Comparison of ENCODE assay signal across 9 mouse cellular contexts in genomic region chr8:6572066-6572665, GRCm38 (mm10).
DNase-seq lines count a peak whose midpoint lies in the region; ATAC-seq and TF ChIP-seq lines count a peak whose summit lies in the region.
"Had no signal": no experiment of that assay in that cellular context is flagged by ENCODE, and none has a peak within 500 bp of the region (broad histone marks: within the 10 kb centered on the region; RNA-seq: fewer than 3 reads in every experiment).

No protein-coding gene starts in this region.

- no peak overlapping the region for H3K27ac ChIP-seq in embryonic facial prominence, embryonic 14.5 days (replicated peaks; ENCODE audit: low read depth, low read length)
- no peak overlapping the region for H3K27ac ChIP-seq in heart, embryonic 13.5 days (replicated peaks)
- no peak overlapping the region for H3K27ac ChIP-seq in liver, postnatal 0 days (ENCODE audit: low read depth)
- H3K27ac ChIP-seq: limb, embryonic 12.5 days had no signal

- DNase-seq in CD4-positive helper T cell, adult 2 months (ENCODE audit: low read depth, low spot score) = peak; percentile 25
- DNase-seq in adrenal gland, postnatal 25 days = peak; percentile 83
- peak; percentile 77 for DNase-seq in embryonic facial prominence, embryonic 14.5 days (ENCODE audit: low spot score)
- DNase-seq in kidney, postnatal 25 days = peak; percentile 80 to 91
- DNase-seq in liver, postnatal 0 days = peak; percentile 78
- peak; percentile 72 for DNase-seq in ovary, postnatal 36 days (ENCODE audit: low spot score)
- DNase-seq in thymus, postnatal 10 days (ENCODE audit: low spot score in 2 of 2) = peak; percentile 10 to 63

- no peaks in the 10 kb centered on the region for H3K9me3 ChIP-seq in embryonic facial prominence, embryonic 14.5 days (ENCODE audit: control insufficient read depth, low read length)
- H3K9me3 ChIP-seq in heart, embryonic 13.5 days = no peaks in the 10 kb centered on the region
- H3K9me3 ChIP-seq in liver, postnatal 0 days (ENCODE audit: low read length) = no peaks in the 10 kb centered on the region
- H3K9me3 ChIP-seq: limb, embryonic 12.5 days had no signal

- H3K36me3 ChIP-seq in embryonic facial prominence, embryonic 14.5 days (ENCODE audit: control insufficient read depth, insufficient read depth, low read length) = no peaks in the 10 kb centered on the region
- no peaks in the 10 kb centered on the region for H3K36me3 ChIP-seq in heart, embryonic 13.5 days
- H3K36me3 ChIP-seq in liver, postnatal 0 days (replicated peaks; ENCODE audit: insufficient read depth, low read length) = no peaks in the 10 kb centered on the region
- H3K36me3 ChIP-seq: limb, embryonic 12.5 days had no signal

- peak; percentile 70; the same call in 1 of the 2 replicates for ATAC-seq in embryonic facial prominence, embryonic 14.5 days (ENCODE audit: low read depth)
- ATAC-seq in heart, embryonic 13.5 days (ENCODE audit: extremely low read depth, insufficient number of reproducible peaks, low FRiP score, low TSS enrichment) = no peak
- 0 out of 2 replicates have a peak, but pooled peaks have one; percentile 19 for ATAC-seq in liver, postnatal 0 days

- H3K4me2 ChIP-seq in embryonic facial prominence, embryonic 14.5 days (ENCODE audit: low read depth, low read length) = no peak overlapping the region
- peak overlapping the region; percentile 49 for H3K4me2 ChIP-seq in heart, embryonic 13.5 days
- no peak overlapping the region for H3K4me2 ChIP-seq in liver, postnatal 0 days (ENCODE audit: low read depth, low read length)
- H3K4me2 ChIP-seq: limb, embryonic 12.5 days had no signal

- no peaks in the 10 kb centered on the region for H3K27me3 ChIP-seq in embryonic facial prominence, embryonic 14.5 days (replicated peaks; ENCODE audit: control insufficient read depth, insufficient read depth, low read length)
- no peaks in the 10 kb centered on the region for H3K27me3 ChIP-seq in heart, embryonic 13.5 days (replicated peaks)
- H3K27me3 ChIP-seq in liver, postnatal 0 days (ENCODE audit: insufficient read depth, low read length) = no peaks in the 10 kb centered on the region

- 30% methylated on average over 9 of the region's 9 CpGs for WGBS in embryonic facial prominence, embryonic 14.5 days
- WGBS in heart, embryonic 13.5 days = 26% methylated on average over 9 of the region's 9 CpGs
- WGBS in liver, postnatal 0 days (ENCODE audit: insufficient replicate concordance) = 24% methylated on average over 9 of the region's 9 CpGs

- peak; percentile 76 for TF ChIP-seq CTCF in liver, postnatal 0 days (IDR thresholded peaks at IDR 0.05; ENCODE audit: low read depth)

- H3K4me1 ChIP-seq in embryonic facial prominence, embryonic 14.5 days (ENCODE audit: control insufficient read depth, insufficient read depth, low read length) = no peaks in the 10 kb centered on the region
- no peaks in the 10 kb centered on the region for H3K4me1 ChIP-seq in heart, embryonic 13.5 days
- H3K4me1 ChIP-seq in liver, postnatal 0 days (ENCODE audit: insufficient read depth) = no peaks in the 10 kb centered on the region
- H3K4me1 ChIP-seq: limb, embryonic 12.5 days had no signal

- no peak overlapping the region for H3K9ac ChIP-seq in embryonic facial prominence, embryonic 14.5 days (ENCODE audit: low read depth, low read length)
- no peak overlapping the region for H3K9ac ChIP-seq in heart, embryonic 13.5 days
- H3K9ac ChIP-seq in liver, postnatal 0 days (replicated peaks) = no peak overlapping the region
- H3K9ac ChIP-seq: limb, embryonic 12.5 days had no signal

- TF ChIP-seq EP300 in liver, postnatal 0 days (IDR thresholded peaks at IDR 0.05; ENCODE audit: low read depth) = no peak

- no peak overlapping the region for H3K4me3 ChIP-seq in embryonic facial prominence, embryonic 14.5 days (ENCODE audit: low read depth, low read length)
- no peak overlapping the region for H3K4me3 ChIP-seq in heart, embryonic 13.5 days
- no peak overlapping the region for H3K4me3 ChIP-seq in liver, postnatal 0 days (ENCODE audit: low read depth, low read length)
- H3K4me3 ChIP-seq: limb, embryonic 12.5 days had no signal

Comparison
In these comparisons a context has a peak if more than half of its experiments do, and no peak if none do; other contexts are left out.
1. DNase-seq: peak in every context shown above with its lines; median percentile 86 in kidney, postnatal 25 days; 83 in adrenal gland, postnatal 25 days; 78 in liver, postnatal 0 days; 77 in embryonic facial prominence, embryonic 14.5 days; 72 in ovary, postnatal 36 days; 36 in thymus, postnatal 10 days; 25 in CD4-positive helper T cell, adult 2 months.